Mouse (Mus musculus) ES-E14 (cell line): Measurements from ENCODE around the gene Tead3. TPM values are rescaled to one million over a fixed set of nuclear protein-coding genes. Genes with fewer than 3 reads are reported as not detected.

Experiments
- DNase-seq: peaks from one replicate; pipeline ENCODE4 v3.0.0-alpha.2; 2013; ENCODE audit warnings: low read depth, low spot score
- H3K27ac ChIP-seq: 2 replicates; pipeline ENCODE4 v1.5.1; 2012; ENCODE audit warnings: low read depth, mild to moderate bottlenecking, low read length, moderate library complexity, mixed read lengths; ENCODE audit not compliant: poor library complexity, insufficient read depth, severe bottlenecking
- H3K36me3 ChIP-seq: 2 replicates; pipeline ENCODE4 v1.6.1; 2012; ENCODE audit warnings: mild to moderate bottlenecking, low read length, moderate library complexity, mixed read lengths; ENCODE audit not compliant: control insufficient read depth, poor library complexity, insufficient read depth, severe bottlenecking
- H3K4me1 ChIP-seq, 2 experiments: fragments of 150-350 bp in 1 of 2; sonication (generic) in 1 of 2; 2 replicates each; pipeline ENCODE4 v1.6.1; 2012; ENCODE audit warnings: low read length in 2 of 2, mild to moderate bottlenecking in 1 of 2, mixed read lengths in 1 of 2; ENCODE audit not compliant: control insufficient read depth in 2 of 2, insufficient read depth in 2 of 2, poor library complexity in 1 of 2
- H3K4me3 ChIP-seq, 2 experiments: fragments of 150-350 bp in 1 of 2; sonication (generic) in 1 of 2; 2 replicates each; pipeline ENCODE4 v1.5.1; 2012; ENCODE audit warnings: low read length in 2 of 2, low read depth in 1 of 2, mild to moderate bottlenecking in 1 of 2, mixed read lengths in 1 of 2; ENCODE audit not compliant: insufficient read depth in 1 of 2, poor library complexity in 1 of 2, severe bottlenecking in 1 of 2
- H3K9ac ChIP-seq: 2 replicates; pipeline ENCODE4 v1.6.1; 2012; ENCODE audit warnings: low read depth, mild to moderate bottlenecking, low read length, mixed read lengths; ENCODE audit not compliant: poor library complexity, insufficient read depth, severe bottlenecking
- H3K9me3 ChIP-seq: fragments of 150-350 bp; sonication (generic); 2 replicates; pipeline ENCODE4 v1.6.1; 2012; ENCODE audit warnings: low read depth, mild to moderate bottlenecking, low read length; ENCODE audit not compliant: control insufficient read depth, insufficient read depth
- CHD2 ChIP-seq: IDR thresholded peaks from 2 replicates; pipeline ENCODE4 v1.6.1; 2014; ENCODE audit warnings: mild to moderate bottlenecking, low read depth, low read length, inconsistent platforms
- HCFC1 ChIP-seq: IDR thresholded peaks from 2 replicates; pipeline ENCODE4 v1.6.1; 2012; ENCODE audit warnings: low read length, inconsistent platforms, borderline replicate concordance; ENCODE audit not compliant: insufficient read depth
- MAFK ChIP-seq: IDR thresholded peaks from 2 replicates; pipeline ENCODE4 v1.6.1; 2014; ENCODE audit warnings: mild to moderate bottlenecking, low read depth, low read length, inconsistent platforms; ENCODE audit not compliant: insufficient read depth
- ZC3H11A ChIP-seq: IDR thresholded peaks from 2 replicates; pipeline ENCODE4 v1.6.1; 2012; ENCODE audit warnings: low read depth, mild to moderate bottlenecking, inconsistent platforms, low read length, borderline replicate concordance
- ZNF384 ChIP-seq: IDR thresholded peaks from 2 replicates; pipeline ENCODE4 v1.6.1; 2012; ENCODE audit warnings: low read depth, low read length, inconsistent platforms
- in situ Hi-C, 2 experiments: fragments of 600-800 bp; cut with MboI; formaldehyde crosslinking; loops; one replicate each; pipeline ENCODE4 v1.15.1; 2025; ENCODE audit warnings: low sequenced_read_pairs in 2 of 2, inconsistent platforms in 1 of 2; ENCODE audit not compliant: unreplicated experiment in 2 of 2
- total RNA-seq: library from RNA; depleted of rRNA; stranded (reverse); fragments of 300-350 nt; gene quantifications from 2 replicates; pipeline ENCODE4 v1.2.3, GENCODE M21; 2012

Gene Tead3
- total RNA-seq, 1 experiment = 8.0 TPM

DNA sequence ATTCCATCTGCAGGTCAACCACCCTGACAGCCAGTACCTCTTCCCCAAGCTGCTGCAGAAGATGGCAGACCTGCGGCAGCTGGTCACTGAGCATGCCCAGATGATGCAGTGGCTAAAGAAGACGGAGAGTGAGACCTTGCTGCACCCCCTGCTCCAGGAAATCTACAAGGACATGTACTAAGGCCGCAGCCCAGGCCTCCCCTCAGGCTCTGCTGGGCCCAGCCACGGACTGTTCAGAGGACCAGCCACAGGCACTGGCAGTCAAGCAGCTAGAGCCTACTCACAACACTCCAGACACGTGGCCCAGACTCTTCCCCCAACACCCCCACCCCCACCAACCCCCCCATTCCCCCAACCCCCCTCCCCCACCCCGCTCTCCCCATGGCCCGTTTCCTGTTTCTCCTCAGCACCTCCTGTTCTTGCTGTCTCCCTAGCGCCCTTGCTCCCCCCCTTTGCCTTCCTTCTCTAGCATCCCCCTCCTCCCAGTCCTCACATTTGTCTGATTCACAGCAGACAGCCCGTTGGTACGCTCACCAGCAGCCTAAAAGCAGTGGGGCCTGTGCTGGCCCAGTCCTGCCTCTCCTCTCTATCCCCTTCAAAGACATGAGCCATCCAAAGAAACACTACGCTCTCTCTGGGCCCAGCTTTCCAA, 50.8 kb downstream of the Tead3 start:
- no peak overlapping the region for H3K27ac ChIP-seq
- DNase-seq = no peak
- H3K9ac ChIP-seq = peak overlapping the region; percentile 44; the same call in 1 of the 2 replicates
- in situ Hi-C loops = no loop called here
- peaks cover 0 to 30% of the 10 kb centered on the region in 2 experiments; a peak in 2 of 4 replicates for H3K4me1 ChIP-seq
- TF ChIP-seq ZNF384 (no peak), HCFC1 (no peak), MAFK (no peak), CHD2 (no peak), ZC3H11A (no peak)
- H3K36me3 ChIP-seq = peaks cover 2% of the 10 kb centered on the region; the same call in 1 of the 2 replicates
- H3K4me3 ChIP-seq = no peak overlapping the region
- H3K9me3 ChIP-seq = no peaks in the 10 kb centered on the region

DNA sequence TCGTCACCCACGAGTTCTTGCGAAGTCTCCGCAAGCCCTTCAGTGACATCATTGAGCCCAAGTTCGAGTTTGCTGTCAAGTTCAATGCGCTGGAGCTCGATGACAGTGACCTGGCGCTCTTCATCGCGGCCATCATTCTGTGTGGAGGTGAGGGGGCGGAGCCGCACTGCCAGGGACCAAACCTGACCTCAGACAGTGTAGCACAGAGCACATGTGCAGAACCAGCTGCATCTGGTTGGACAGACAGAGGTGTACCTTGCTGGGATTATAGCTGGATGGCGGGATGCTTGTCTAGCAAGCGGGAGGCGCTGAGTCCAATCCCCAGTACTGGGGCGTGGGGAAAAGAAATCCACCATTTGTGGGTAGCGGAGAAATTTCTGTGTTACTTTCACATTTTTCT, 51.7 kb downstream of the Tead3 start:
- Histone ChIP-seq H3K9me3 (no peaks in the 10 kb centered on the region), H3K4me3 (peak overlapping the region in 1 of 2 experiments; percentile 27; a peak in 2 of 4 replicates), H3K9ac (peak overlapping the region; percentile 29; the same call in 1 of the 2 replicates), H3K27ac (no peak overlapping the region), H3K4me1 (peaks cover 0 to 26% of the 10 kb centered on the region in 2 experiments; a peak in 2 of 4 replicates), H3K36me3 (peaks cover 2% of the 10 kb centered on the region; the same call in 1 of the 2 replicates)
- in situ Hi-C loops = no loop called here
- TF ChIP-seq MAFK = no peak
- TF ChIP-seq CHD2 = no peak
- no peak for TF ChIP-seq HCFC1
- no peak for TF ChIP-seq ZC3H11A
- no peak for TF ChIP-seq ZNF384
- DNase-seq = no peak

DNA sequence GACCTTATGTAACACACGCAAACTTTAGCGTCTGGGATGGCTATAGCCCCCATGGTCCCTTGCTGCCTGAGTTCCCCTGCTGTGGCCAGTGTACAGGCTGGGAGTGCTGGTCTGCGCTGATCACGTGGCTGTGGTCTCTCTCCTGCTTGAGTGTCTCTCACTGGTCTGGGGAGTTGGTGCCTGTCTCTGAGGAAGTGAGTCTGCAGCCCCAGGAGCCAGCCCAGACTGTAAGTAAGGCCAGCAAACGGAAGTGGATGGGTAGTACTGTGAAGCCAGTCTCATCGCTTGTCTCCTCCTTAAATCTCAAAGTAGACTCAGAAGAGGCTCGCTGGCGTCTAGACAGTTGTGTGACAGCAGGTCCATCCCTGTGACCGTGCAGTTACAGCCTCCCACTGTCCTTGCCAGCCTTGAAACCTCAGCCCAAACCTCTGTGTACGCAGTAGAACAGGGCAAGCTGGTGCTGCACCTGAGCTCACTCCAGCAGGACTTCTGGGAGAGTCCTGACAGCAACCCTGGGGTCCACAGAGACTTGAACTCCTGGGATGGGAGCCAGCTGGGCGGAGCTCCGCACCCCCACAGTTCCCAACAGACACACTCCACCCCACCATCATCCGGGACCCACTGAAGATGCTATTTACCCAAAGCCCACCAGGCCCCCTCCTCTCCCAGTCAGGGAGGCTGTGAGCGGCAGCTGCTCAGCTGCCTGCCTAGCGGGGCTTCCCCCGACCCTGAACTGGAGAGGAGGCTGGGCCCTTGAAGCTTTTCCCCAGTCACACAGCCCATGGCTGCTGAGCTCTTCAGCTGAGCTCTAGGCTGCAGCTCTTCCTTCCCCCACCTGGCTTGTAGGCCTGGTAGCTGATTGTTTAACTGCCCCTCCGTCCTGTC, 55.9 kb downstream of the Tead3 start:
- no peaks in the 10 kb centered on the region for H3K9me3 ChIP-seq
- no peak for DNase-seq
- H3K36me3 ChIP-seq = peaks cover 2% of the 10 kb centered on the region; the same call in 1 of the 2 replicates
- in situ Hi-C loops = no loop called here
- H3K4me3 ChIP-seq = no peak overlapping the region
- peaks cover 0 to 12% of the 10 kb centered on the region in 2 experiments; a peak in 1 of 4 replicates for H3K4me1 ChIP-seq
- TF ChIP-seq CHD2 = no peak
- TF ChIP-seq ZNF384 = no peak
- TF ChIP-seq HCFC1 = no peak
- TF ChIP-seq ZC3H11A = no peak
- no peak for TF ChIP-seq MAFK
- no peak overlapping the region for H3K9ac ChIP-seq
- no peak overlapping the region for H3K27ac ChIP-seq

DNA sequence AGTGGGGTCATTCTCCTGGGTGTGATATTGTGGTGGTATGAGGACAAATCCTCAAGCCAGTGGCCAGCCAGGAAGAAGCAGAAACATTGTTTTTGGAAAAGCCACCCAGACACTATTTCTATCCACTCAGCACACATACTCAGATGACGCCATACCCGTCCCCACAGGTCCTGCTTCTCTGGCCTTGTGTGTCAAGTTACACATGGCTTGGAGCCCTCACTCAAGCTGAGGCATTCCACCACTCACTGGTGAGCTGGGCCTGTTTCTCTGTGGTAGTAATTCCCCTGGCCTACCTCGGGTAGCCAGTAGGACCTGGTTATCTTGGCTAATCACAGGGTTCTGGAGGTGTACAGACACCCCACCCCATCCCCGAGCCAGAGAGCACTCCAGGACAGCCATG, 56.9 kb downstream of the Tead3 start:
- peaks cover 2% of the 10 kb centered on the region; the same call in 1 of the 2 replicates for H3K36me3 ChIP-seq
- in situ Hi-C loops = no loop called here
- H3K27ac ChIP-seq = no peak overlapping the region
- peaks cover 0 to 8% of the 10 kb centered on the region in 2 experiments; a peak in 1 of 4 replicates for H3K4me1 ChIP-seq
- H3K9ac ChIP-seq = no peak overlapping the region
- no peak for TF ChIP-seq ZNF384
- TF ChIP-seq ZC3H11A = no peak
- no peak for TF ChIP-seq MAFK
- no peak for TF ChIP-seq CHD2
- no peak for TF ChIP-seq HCFC1
- no peaks in the 10 kb centered on the region for H3K9me3 ChIP-seq
- no peak overlapping the region for H3K4me3 ChIP-seq
- no peak for DNase-seq
